Mouse (Mus musculus) forebrain, embryonic 10.5 days (tissue): ENCODE data around the gene Mllt11. TPM values are rescaled to one million over a fixed set of nuclear protein-coding genes. Genes with fewer than 3 reads are reported as not detected.
A peak's percentile ranks its signal among the peaks of the same experiment; 100 is the strongest.

Experiments used
- DNase-seq: peaks from one replicate; pipeline ENCODE4 v3.0.0-alpha.2; 2017; ENCODE audit warnings: low spot score; ENCODE audit errors: extremely low spot score
- H3K27ac ChIP-seq: fragments of 300-500 bp; sonication (generic); 2 replicates; pipeline ENCODE4 v1.5.1; 2016; ENCODE audit warnings: mild to moderate bottlenecking
- H3K27me3 ChIP-seq: fragments of 300-500 bp; sonication (generic); 2 replicates; pipeline ENCODE4 v1.6.1; 2016; ENCODE audit warnings: mild to moderate bottlenecking; ENCODE audit not compliant: poor library complexity, severe bottlenecking
- H3K36me3 ChIP-seq: fragments of 300-500 bp; sonication (generic); replicated peaks from 2 replicates; pipeline ENCODE4 v1.6.1; 2016; ENCODE audit warnings: mild to moderate bottlenecking, moderate library complexity
- H3K4me1 ChIP-seq: fragments of 300-500 bp; sonication (generic); 2 replicates; pipeline ENCODE4 v1.6.1; 2016
- H3K4me3 ChIP-seq: fragments of 300-500 bp; sonication (generic); 2 replicates; pipeline ENCODE4 v1.5.1; 2016; ENCODE audit warnings: mild to moderate bottlenecking, moderate library complexity
- H3K9me3 ChIP-seq: fragments of 300-500 bp; sonication (generic); 2 replicates; pipeline ENCODE4 v1.6.1; 2016; ENCODE audit warnings: mild to moderate bottlenecking, moderate library complexity
- WGBS: fragments of 180-500 bp; shearing (Covaris S2); methylation state at CpG from one replicate; pipeline ENCODE4 v1.1.7; 2016; 5-methylcytosine and 5-hydroxymethylcytosine counted together
- polyA plus RNA-seq: library from polyadenylated mRNA; unstranded; fragments of >200 nt; fragmentation: Nextera tagmentation; extraction: Ambion mirVana; gene quantifications from 2 replicates; pipeline ENCODE4 v1.2.1, GENCODE M21; 2016

The Mllt11 gene
- polyA plus RNA-seq, 1 experiment from 2014 or later, result 22.4 TPM

GRCm38 (mm10) chr3:95264724-95265123, 32.8 kb upstream of the Mllt11 start:
- no peak overlapping the region for H3K4me3 ChIP-seq
- H3K9me3 ChIP-seq, result no peaks in the 10 kb centered on the region
- no peak for DNase-seq
- WGBS, result 78% methylated on average over 1 of the region's 1 CpGs
- H3K27ac ChIP-seq, result no peak overlapping the region
- 0 out of 2 replicates have a peak, but pooled peaks cover 5% of the 10 kb centered on the region for H3K4me1 ChIP-seq
- peaks cover 87% of the 10 kb centered on the region for H3K36me3 ChIP-seq
- no peaks in the 10 kb centered on the region for H3K27me3 ChIP-seq

DNA sequence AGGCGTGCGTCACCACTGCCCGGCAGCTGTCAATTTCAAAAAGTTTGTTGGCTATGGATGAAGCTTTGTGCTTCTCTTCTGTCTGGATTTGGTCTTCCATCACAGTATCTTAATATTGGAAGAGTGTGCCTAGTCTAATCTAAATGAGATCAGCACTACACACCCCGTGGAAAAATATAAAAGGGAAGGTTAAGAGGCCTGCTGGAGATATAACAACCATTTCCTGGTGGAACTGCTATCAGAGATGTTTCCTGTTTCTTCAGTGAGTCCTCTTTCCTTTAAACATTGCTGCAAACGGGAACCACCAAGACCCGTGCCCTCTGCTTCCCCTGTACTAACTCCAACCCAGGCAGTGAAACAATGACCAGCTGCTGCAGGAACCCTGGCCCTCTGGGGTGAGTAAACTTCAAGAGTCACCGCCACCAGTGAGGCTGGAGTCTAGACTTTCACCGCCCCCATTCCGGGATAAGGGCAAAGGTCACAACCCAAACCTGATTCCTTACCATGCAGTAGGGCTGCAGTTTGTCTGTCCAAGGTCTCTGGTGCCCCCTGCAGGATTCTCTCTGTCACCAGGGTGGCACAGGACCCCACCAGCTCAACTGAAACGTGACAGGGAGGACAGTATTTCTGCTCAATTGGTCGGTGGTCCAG, 31.2 kb upstream of the Mllt11 start:
- H3K36me3 ChIP-seq, result peaks cover 91% of the 10 kb centered on the region
- H3K27me3 ChIP-seq, result no peaks in the 10 kb centered on the region
- peak; percentile 58 for DNase-seq
- no peaks in the 10 kb centered on the region for H3K9me3 ChIP-seq
- H3K4me1 ChIP-seq, result 0 out of 2 replicates have a peak, but pooled peaks cover 5% of the 10 kb centered on the region
- H3K4me3 ChIP-seq, result no peak overlapping the region
- 55% methylated on average over 11 of the region's 11 CpGs for WGBS
- no peak overlapping the region; the same call in 1 of the 2 replicates for H3K27ac ChIP-seq

DNA sequence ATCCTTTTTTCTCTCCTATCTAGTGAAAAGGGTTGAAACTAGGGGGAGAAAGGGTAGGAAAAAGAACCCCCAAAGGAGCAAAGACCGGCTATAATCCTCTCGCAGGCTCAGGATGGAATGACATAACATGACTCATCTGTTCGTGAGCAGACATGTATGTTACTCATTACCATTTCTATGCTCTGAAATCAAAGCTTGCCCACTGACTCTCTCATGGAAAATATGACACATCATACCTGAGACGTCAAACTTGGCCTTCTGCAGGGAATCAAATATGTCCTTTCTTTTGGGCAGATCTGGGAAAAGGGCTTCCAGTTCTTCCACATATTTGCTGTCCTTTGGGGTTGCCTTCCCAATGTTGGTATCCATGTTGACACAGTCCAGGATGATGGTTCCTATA, 30.0 kb upstream of the Mllt11 start:
- Histone ChIP-seq H3K27ac (no peak overlapping the region), H3K27me3 (no peaks in the 10 kb centered on the region), H3K4me3 (no peak overlapping the region), H3K9me3 (no peaks in the 10 kb centered on the region), H3K4me1 (0 out of 2 replicates have a peak, but pooled peaks cover 5% of the 10 kb centered on the region), H3K36me3 (peaks cover 91% of the 10 kb centered on the region)
- DNase-seq, result no peak
- WGBS, result 92% methylated on average over 4 of the region's 4 CpGs

DNA sequence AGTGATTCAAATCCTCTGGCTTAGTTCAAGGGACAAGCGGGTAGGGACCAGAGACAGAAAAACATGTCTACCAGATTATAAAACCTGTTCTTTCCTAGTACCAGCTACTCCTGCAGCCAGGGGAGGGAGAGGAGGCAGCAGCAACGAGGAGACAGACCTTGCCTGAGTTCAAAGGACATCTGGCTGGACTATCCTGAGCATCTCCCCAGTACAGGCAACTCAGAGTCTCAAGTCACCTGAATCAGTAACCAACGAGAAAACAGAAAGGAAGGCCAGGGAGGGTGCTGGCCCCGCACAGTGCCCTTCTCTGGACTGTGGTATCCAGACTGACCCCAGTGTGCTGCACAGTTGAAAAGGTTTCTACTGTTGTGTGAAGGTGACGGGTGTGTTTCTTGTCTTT, 25.0 kb upstream of the Mllt11 start:
- Histone ChIP-seq H3K27ac (no peak overlapping the region), H3K9me3 (no peaks in the 10 kb centered on the region), H3K4me3 (no peak overlapping the region), H3K4me1 (no peaks in the 10 kb centered on the region), H3K27me3 (no peaks in the 10 kb centered on the region), H3K36me3 (peaks cover 93% of the 10 kb centered on the region)
- WGBS, result 94% methylated on average over 5 of the region's 5 CpGs
- DNase-seq, result no peak

- Histone ChIP-seq H3K9me3 (no peaks in the 10 kb centered on the region), H3K36me3 (peaks cover 35% of the 10 kb centered on the region), H3K4me1 (no peaks in the 10 kb centered on the region), H3K27ac (no peak within 1 kb of the TSS), H3K4me3 (no peak within 1 kb of the TSS), H3K27me3 (no peaks in the 10 kb centered on the region)
- 65% methylated on average over 7 of the region's 7 CpGs for WGBS
- DNase-seq, result no peak
Observed at GRCm38 (mm10) chr3:95250783-95251424, 18.9 kb upstream of the Mllt11 start, which contains the start of gene Bnipl. Gene Bnipl (minus strand): TSS chr3:95251193.

DNA sequence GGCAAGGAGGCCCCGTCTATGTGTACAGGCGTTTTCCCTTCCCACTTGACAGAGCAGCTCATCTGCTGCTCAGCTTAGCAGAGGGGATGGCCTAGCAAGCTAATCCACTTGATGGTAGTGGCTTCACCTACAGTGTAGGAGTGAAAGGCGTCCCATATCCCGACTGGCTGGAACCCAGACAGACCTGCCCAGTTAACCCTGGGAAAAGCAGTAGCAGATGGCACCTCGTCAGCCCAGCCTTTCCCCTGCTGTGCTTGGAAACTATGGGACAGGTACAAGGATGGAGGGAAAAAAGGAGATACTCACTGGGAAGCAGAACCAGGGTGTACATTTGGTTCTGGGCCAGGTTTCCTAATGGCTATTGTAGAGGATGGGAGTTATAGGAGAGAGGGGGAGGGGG, 18.4 kb upstream of the Mllt11 start:
- no peak for DNase-seq
- 84% methylated on average over 5 of the region's 5 CpGs for WGBS
- Histone ChIP-seq H3K27me3 (no peaks in the 10 kb centered on the region), H3K27ac (no peak overlapping the region), H3K9me3 (no peaks in the 10 kb centered on the region), H3K36me3 (peaks cover 33% of the 10 kb centered on the region), H3K4me3 (no peak overlapping the region), H3K4me1 (no peaks in the 10 kb centered on the region)

DNA sequence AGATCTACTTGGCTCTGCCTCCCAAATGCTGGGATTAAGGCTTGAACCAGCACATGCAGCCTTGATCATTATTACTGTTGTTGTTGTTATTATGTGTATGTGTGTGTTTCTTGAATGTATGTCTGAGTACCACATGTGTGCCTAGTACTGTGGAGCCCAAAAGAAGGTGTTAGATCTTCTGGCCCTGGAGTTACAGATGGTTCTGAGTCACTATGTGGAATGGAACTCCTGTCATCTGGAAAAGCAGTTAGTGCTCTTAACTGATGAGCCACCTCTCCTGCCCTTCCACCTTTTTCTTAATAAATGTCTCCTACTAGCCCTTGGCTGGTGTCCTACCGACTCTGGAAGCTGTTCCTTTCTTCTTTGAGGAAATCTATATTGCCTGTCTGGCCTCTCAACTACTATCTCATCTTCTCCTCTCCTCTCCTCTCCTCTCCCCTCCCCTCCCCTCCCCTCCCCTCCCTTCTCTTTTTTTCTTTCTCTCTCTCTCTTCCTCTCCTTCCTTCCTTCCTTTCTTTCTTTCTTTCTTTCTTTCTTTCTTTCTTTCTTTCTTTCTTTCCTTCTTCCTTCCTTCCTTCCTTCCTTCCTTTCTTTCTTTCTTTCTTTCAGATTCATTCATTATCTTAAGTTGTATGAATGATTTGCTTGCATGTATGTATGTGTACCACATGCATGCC, 15.8 kb upstream of the Mllt11 start:
- no peak overlapping the region for H3K27ac ChIP-seq
- no peak overlapping the region for H3K4me3 ChIP-seq
- no peaks in the 10 kb centered on the region for H3K27me3 ChIP-seq
- no peaks in the 10 kb centered on the region for H3K4me1 ChIP-seq
- no peaks in the 10 kb centered on the region for H3K9me3 ChIP-seq
- peaks cover 14% of the 10 kb centered on the region for H3K36me3 ChIP-seq
- 86% methylated on average over 1 of the region's 1 CpGs for WGBS
- no peak for DNase-seq

DNA sequence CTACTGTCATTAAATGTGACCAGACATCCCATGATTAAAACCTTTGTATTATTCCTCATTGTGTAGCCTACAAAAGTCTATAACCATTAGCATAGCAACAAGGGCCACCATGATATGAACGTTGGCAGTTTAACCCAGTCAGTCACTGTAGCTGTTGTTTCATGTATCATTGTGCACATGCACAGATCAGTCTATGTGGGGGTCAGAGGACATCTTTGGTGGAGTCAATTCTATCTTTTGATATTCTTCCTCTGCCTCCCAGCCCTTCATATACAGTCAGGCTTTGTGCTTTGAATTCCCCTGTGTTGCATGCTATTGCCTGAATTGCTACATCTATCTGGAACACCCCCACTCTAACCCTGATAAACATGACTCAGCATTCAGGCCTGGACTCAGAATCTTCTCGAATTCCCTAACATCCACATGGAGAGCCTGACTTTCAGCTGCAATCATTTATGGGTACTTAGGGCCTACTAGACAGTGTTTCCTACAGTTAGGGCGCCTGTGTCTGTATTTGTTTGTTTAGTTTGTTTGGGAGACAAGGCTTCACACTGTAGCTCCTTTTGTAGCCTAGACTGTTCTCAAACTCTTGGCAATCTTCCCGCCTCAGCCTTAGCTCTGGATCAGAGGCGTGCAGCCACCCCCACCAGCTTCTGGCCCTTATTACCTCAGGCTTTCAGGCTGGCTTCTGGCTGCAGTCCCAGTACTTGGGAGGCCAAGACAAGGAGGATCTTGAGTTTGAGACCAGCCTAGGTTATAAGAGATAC, 14.7 kb upstream of the Mllt11 start:
- Histone ChIP-seq H3K27ac (no peak overlapping the region), H3K9me3 (no peaks in the 10 kb centered on the region), H3K4me1 (no peaks in the 10 kb centered on the region), H3K36me3 (peaks cover 10% of the 10 kb centered on the region), H3K27me3 (no peaks in the 10 kb centered on the region; the same call in 1 of the 2 replicates), H3K4me3 (no peak overlapping the region)
- DNase-seq, result no peak
- 88% methylated on average over 5 of the region's 5 CpGs for WGBS

DNA sequence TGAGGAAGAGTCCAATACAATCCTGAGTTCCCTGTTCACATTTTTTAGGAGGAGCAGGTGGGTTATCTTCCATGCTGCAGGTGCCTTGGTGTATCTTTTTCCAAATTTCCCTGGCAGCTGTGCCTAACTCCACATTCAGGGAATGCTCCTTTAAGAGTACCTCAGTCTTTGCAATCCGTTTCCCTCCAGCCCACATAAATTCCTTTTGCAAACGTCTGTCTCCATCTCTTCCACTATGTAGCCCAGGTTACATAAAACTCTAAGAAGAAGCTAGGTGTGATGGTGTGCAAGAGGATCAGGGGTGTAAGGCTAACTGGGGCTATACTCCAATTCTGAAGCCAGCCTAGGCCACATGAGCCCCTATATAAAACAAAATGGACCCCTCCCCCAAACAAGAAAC, 11.1 kb upstream of the Mllt11 start:
- Histone ChIP-seq H3K4me3 (no peak overlapping the region), H3K9me3 (0 out of 2 replicates have a peak, but pooled peaks cover under 1% of the 10 kb centered on the region), H3K36me3 (peaks cover 23% of the 10 kb centered on the region), H3K27me3 (no peaks in the 10 kb centered on the region; the same call in 1 of the 2 replicates), H3K27ac (no peak overlapping the region), H3K4me1 (peaks cover 7% of the 10 kb centered on the region)
- WGBS, result 86% methylated on average over 2 of the region's 2 CpGs
- DNase-seq, result no peak

- 79% methylated on average over 7 of the region's 7 CpGs for WGBS
- Histone ChIP-seq H3K4me1 (peaks cover 7% of the 10 kb centered on the region), H3K9me3 (0 out of 2 replicates have a peak, but pooled peaks cover 3% of the 10 kb centered on the region), H3K4me3 (0 out of 2 replicates have a peak within 1 kb of the TSS, but pooled peaks have one; percentile 9), H3K27ac (peak within 1 kb of the TSS; percentile 56; the same call in 1 of the 2 replicates), H3K36me3 (peaks cover 37% of the 10 kb centered on the region), H3K27me3 (no peaks in the 10 kb centered on the region; the same call in 1 of the 2 replicates)
- DNase-seq, result no peak
Observed at GRCm38 (mm10) chr3:95241498-95241897, 9.5 kb upstream of the Mllt11 start, which contains the start of gene Gm128. Gene Gm128 (minus strand): TSS chr3:95241598.

GRCm38 (mm10) chr3:95240900-95241299, 8.9 kb upstream of the Mllt11 start:
- Histone ChIP-seq H3K4me3 (0 out of 2 replicates have a peak overlapping the region, but pooled peaks have one; percentile 9), H3K36me3 (peaks cover 43% of the 10 kb centered on the region), H3K9me3 (0 out of 2 replicates have a peak, but pooled peaks cover 3% of the 10 kb centered on the region), H3K4me1 (peaks cover 10% of the 10 kb centered on the region), H3K27me3 (no peaks in the 10 kb centered on the region; the same call in 1 of the 2 replicates), H3K27ac (peak overlapping the region; percentile 56; the same call in 1 of the 2 replicates)
- no peak for DNase-seq
- WGBS, result 27% methylated on average over 17 of the region's 17 CpGs

DNA sequence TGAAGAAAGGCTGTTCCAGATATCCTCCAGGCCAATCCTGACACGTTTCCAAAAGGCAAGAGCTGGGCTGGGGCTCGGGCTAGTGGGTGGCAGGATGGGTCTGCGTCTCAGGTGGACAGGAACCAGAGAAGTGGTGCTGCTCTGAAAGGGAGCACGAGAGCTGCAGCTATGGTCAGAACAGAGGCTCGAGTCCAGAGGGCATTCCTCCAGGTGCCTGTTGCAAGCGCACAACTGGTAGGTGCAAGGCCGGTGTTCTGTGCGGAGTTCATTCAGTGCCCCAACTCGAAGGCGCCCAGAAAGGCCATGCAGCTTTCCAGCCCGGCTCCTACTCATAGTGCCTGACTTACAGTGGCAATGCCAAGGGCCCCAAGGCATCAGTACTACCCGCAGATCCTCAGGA, 8.0 kb upstream of the Mllt11 start:
- DNase-seq, result no peak
- Histone ChIP-seq H3K4me1 (peaks cover 19% of the 10 kb centered on the region), H3K36me3 (peaks cover 44% of the 10 kb centered on the region), H3K9me3 (0 out of 2 replicates have a peak, but pooled peaks cover 3% of the 10 kb centered on the region), H3K27me3 (no peaks in the 10 kb centered on the region; the same call in 1 of the 2 replicates), H3K4me3 (no peak overlapping the region), H3K27ac (no peak overlapping the region)
- 89% methylated on average over 12 of the region's 12 CpGs for WGBS
